Mouse (Mus musculus): ENCODE measurements around the gene Mctp1. TPM values are rescaled to one million over a fixed set of nuclear protein-coding genes. Genes with fewer than 3 reads are reported as not detected.

The Mctp1 gene
- total RNA-seq, 1 experiment from 2014 or later = 1.6 TPM

DNA sequence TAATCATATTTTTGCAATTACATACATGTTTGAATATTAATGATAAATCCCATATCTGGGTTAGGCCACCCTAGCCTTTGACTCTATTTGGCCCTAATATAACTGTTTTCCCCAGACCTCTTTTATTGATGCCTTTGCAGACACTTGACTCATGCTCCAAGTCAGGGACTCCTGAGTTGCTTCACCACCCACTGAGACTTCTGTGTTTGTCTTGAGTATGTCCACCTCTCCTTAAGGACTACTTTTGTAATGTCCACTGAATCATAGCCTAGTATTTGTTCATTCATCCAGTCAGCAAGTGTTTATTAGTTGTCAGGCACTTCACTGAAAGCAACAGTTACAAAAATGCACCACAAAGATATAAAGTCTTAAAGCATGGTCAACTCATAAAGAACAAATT, 235.8 kb downstream of the Mctp1 start:
- no peak for DNase-seq

DNA sequence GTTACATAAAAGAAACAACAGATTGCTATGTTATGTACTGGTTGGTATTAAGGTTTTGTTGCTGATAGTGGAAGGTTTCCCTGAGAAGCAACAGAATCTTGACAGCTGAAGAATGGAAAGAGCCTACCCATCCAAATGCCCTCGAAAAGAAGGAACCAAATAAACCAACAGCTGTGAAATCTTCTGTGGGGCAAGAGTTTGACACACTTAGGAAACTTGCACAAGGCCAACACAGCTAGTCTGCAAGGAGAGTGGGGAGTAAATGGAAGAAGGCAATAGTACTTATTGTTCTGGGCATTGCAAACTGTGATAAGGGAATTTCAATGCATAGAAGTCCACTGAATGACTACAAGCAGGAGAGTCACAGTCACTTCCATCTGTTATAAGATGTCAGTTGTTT, 236.2 kb downstream of the Mctp1 start:
- DNase-seq = no peak

DNA sequence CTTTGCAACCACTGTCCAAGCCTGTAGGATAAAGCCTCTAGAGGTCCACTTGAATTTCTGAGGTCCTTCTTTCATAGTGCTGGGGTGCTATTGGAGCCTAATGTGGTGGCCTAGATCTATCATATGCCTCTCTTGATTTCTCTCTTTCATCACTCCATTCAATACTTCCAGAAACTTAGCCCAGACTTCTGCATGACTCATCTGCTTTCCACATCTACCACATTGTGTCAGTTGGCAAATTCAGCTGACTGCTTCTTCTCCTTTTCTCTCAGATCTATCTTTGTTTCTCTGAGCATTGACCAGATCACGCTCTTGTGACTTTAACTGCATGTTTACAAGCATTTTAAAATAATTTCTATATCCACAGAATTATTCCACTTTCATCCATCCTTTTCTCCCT, 249.4 kb downstream of the Mctp1 start:
- no peak for DNase-seq

DNA sequence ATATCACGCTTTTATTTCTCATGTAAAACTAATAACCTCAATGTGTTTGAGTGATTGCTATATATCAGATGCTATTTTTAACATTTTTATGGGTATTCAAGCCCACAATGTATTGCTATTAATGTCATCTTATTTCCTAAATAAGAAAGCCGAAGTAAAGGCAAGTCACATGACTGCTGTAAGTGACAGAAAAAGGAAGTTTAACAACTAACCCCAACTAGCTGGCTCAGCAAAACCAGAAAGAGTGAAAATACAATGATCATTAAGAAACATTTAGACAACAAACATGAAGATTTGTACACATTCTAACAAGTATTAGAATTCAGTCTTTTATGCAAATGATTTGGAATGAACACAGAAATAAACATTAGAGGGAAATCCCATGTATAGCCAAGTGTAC, 253.9 kb downstream of the Mctp1 start:
- DNase-seq = no peak

DNA sequence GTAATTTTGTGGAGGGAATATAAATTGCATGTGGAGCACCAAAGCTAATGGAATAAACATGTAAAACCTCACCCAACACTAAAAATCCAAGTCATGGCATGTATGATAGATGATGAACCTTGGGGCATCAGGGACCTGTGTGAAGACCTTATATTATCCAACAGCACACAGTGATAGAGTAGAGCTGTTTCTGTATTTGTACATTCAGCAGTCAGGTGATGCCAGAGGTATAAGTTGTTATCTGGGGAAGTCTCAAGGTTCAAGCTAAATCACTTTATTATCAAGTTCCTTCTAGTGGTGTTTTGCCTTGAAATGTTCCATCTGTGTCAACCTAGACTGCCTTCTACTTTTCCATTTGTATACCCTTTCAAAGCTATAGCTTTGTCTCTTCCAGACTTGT, 275.2 kb downstream of the Mctp1 start:
- DNase-seq = no peak

DNA sequence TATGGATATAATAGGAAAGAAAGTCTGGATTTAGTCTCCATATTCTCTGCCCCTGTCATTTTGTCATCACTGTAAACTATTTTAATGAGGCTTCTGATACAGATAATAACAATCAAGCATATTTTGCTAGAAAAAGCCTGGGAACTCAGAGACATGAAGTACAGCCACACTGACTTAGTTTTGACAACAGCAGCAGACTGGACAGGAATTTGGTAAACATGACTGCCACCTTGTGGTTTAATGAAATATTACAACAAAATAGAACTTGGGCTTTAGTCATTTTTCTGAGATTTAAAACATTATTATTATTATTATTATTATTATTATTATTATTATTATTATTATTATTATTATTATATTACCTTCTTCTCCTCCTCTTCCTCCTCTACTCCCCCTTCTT, 297.0 kb downstream of the Mctp1 start:
- DNase-seq = no peak

DNA sequence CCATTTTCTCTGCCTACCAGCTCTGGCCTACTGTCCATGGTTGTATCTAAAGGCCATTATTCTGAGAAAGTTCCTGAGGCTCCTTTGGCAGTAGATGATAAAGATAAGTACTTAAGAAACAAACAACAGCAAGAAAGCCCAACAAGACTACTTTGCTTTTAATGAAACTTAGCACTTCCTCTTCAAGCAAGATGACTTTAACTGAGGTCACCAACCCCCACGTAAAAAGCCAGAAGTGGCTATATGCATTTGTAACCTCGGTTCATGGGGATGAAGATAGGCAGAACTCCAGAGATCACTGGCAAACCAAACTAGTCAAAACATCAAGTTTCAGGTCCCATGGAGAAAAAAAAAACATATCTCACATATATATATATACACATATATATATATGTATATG, 305.0 kb downstream of the Mctp1 start:
- DNase-seq = no peak

DNA sequence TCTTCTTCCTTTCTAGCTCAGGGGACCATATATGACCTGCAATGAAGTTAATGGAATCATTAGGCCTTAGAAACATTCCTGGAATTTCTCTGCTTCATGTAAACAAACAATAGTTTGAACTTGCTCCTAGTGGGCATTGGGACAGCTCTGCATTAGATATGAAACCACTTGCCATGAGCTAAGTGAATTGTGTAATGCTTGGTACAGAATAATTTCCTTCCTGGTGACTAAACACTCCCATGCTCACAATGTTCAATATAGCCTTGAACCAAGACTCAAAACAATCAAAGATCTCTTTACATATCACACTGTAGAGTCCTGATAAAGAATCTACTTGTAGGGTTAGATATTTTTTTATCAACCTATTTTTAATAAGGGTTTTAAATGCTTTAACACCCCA, 305.8 kb downstream of the Mctp1 start:
- no peak for DNase-seq

DNA sequence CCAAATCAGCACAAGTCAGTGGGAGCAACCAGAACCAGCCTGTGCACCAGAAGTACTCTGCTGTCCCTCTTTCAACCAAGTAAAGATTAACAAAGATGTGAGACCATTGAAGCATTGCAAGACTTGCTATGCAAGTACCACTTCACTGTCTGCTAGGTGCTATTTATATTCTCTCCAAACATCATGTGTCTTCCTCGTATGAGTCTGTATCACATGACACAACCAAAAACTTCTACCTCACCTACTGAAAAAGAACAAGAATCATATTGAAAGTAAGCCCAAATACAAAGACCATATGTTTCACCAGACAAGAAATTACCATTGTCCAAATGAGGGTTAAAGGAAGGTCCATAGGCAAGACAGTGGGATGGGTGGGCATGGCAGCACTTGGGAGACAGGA, 306.4 kb downstream of the Mctp1 start:
- DNase-seq = no peak

DNA sequence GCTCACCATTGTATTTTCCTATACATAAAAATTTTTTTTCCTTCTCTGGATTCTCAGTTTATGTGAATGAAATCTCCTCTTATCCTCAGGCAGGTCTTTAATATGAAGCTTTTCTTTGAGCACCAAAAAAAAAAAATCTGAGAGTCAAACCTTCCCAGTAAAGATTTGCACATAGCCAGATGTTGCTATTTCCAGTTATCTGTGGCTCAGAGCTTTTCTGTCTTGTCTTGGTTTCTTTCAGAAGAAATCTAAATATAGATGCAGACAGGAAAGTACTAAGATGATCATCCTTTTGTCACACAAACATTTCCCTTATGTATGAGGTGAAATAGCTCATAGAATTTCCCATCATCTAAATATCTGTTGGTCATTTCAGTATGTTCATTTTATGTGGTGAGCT, 349.7 kb downstream of the Mctp1 start:
- DNase-seq = no peak

DNA sequence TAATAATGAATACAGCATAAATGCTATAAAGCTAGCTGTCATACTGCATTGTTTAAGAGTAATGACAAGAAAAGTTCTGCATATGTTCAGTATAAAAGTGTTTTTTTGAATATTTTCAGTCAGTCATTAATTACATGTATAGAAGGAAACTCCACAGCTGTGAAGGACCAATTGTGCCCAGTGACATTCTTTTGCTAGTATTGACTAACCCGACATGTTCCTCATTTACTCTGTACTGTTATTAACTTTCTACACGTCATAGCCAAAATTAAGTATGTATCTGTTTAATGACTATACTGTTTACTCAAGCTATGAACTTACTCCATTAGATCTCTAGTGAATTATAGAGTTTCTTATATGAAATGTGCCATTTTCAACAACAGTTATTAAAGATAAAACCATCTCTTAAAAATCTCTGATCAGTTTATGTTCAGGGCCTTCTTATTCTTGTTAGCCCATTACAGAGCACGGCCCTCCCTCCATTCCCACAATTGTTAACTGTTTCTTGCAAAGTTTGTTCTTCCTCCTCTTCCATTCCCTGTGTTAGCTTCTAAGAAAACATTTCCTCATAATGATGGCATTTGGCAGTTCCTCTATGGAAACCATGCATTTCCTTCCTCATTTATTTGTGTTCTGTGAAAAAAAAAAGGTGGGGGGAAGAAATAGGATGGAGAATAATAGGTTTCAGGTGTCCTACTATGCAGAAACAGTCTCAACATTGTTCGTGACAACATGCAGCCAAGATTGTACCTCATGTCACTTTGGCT, 366.5 kb downstream of the Mctp1 start:
- no peak for DNase-seq

DNA sequence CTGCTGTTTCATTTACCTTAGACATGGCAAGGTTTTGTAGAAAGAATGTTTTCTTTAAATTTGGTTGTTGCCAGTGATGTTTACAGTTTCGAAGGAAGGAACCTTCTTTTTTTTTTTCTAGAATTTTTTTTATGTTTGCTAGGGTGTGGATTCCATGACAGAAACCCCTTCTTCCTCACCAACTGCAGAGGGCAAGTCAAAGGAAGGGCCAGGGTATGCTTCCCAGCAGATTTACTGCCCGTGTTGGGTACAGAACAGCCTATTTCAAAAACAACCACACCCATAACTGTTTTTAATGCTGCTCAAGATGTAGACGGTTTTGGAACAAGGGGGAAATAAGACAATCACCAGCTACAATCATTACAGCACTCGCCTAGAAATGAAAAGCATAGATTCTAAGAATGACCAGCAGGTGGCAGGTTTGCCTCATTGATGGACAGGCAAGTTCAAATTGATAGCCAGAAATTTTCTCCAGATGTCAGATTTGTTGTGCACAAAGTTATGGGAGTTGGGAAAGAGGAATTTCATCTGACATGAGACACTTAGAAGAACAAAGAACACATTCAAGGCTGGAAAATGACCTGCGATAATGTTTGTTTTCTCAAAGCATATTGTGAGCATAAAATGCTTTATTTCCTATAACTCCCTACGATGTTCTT, 375.6 kb downstream of the Mctp1 start:
- no peak for DNase-seq

DNA sequence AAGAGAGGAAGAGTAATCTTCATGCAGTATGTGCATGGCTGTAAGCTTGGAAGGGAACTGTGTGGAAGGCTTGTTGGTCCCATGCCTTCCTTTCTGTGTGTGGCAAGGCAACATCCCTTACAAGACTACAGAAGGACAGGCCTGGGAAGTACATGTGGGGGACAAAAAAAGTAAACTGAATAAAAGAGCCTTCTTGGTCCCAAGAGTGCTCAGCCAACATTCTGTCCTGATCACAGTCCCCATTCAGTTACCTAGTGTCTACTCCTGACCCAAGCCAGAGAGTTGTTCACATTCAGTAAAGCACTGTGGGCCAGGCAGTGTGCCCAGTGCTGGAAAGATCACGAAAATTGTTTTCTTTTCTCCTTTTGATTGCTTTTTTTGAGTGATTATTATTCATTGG, 415.3 kb downstream of the Mctp1 start:
- DNase-seq = no peak

DNA sequence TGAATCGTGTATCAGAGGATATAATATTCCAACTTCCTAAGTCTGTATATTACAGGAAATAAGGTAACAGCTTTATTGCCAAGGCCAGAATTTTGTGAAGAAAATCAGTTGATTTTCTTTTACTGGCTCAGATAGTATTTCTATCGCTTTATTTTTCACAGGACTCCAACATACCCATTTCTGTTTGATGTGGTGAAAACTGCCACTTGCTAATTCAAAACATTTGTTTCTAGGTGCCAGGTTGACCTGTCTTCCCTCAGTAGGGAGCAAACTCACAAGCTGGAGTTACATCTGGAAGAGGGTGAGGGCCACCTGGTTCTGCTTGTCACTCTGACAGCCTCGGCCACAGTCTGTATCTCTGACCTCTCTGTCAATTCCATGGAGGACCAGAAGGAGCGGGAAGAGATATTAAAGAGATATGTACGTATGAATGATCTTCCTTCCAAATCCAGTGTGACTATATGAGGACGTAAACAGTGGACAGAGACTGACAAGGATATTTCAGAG, 416.8 kb downstream of the Mctp1 start:
- DNase-seq = no peak

DNA sequence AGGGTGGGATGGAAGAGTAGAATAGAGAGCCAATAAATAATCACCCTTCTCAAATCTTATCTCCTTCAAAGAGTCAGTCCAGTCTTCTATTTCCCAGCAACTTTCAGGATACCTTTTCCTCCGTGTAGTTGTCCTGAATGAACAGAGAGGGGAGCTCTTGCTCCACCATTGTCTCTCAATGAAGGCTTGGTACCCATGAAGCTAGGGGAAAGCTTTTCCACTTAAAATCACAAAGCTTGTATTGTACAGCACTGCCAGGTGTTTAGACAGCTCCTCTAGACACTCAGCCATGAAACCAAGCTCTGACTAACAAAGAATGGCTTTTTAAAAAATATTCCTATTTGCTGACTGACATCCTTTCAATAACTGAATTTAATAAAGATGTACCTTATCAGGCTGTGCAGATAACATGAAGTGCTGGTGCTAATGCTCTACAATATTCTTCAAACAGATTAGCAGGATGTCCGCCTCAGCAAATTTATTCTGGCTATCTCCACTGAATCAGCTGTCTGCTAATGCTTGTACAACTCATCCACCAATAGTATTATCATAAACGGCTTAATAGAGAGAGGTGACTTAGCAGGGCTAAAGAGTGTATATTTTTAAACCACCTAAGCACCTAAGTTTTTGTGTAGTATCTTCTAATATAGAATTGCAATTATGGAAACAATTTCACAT, 417.9 kb downstream of the Mctp1 start:
- DNase-seq = no peak

DNA sequence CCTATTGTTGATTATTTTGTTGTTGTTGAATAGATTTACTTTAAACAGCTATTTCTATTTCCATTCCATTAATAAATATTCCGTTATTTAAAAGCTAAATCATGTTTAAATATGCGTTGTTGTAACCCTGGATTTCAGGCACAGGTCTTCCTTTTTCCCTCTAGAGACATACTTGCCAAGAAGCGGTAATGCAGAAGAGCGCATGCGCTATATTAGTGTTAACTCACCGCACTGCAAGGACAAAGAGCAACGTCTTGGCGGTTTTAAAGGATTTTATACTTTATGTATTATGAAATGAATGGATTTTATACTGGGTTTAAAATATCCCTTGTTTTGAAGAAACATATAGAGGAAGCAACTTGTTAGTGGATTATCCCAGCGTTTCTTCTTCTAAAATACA, 418.6 kb downstream of the Mctp1 start:
- no peak for DNase-seq

DNA sequence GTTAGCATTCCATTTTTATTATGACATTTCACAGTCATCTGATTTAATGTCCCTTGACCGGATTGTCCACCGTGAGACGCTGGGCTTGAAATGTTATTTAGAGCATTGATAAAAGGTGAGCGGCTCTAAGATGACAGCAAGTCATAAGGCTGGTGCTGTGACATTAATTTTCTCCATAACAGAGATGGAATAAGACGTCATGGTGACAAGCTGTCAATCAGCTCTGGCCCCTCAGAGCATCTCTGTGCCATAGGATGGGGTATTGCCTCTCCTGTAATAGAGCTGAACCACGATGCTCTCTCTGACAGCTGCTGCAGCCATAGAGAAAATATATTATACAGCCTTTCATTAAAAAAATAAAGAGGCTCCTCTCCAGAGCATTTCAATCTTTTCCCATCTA, 419.5 kb downstream of the Mctp1 start:
- DNase-seq = no peak

DNA sequence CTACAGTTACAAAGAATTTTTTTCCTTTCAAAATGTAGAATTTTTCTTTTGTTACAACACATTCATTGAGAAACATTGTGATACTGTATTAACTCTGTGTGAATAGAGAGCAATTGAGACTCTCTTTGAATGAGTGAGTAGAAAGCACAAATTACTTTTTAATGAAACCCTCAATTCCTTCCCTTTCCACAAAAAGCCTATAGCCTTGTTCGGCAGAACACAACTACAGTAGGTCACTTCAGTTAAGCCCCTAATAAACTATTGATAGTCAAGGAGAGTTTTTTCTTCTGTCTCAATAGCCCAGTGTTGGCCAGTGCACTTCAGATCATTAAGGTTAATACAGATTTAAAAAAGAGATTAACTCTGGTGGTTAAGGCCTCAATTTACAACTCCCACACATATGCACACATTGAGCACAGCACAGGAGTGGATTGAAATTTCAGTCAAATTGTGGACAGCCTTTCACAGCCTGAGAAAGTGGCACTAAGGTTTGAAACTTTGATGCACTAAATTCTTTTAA, 424.6 kb downstream of the Mctp1 start:
- no peak for DNase-seq

DNA sequence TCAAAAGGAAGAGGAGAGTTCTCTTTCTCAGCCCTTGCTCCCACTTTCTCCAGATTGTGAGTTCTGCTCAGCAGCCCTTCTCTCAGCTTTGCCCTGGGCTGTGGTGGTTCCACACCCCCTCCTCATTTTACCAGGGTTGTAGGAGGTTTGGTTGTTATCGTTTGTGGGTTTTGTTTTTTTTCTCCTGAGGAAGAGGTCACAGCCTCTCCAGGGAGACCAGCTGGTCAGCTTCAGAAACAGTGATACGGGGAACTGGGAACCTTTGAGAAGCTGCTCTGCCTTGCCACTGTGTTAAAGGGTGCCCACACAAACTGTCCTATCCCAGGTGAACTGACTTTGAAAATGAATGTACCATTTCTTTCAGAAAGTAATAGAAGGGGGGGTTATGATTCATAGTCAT, 425.5 kb downstream of the Mctp1 start:
- no peak for DNase-seq

DNA sequence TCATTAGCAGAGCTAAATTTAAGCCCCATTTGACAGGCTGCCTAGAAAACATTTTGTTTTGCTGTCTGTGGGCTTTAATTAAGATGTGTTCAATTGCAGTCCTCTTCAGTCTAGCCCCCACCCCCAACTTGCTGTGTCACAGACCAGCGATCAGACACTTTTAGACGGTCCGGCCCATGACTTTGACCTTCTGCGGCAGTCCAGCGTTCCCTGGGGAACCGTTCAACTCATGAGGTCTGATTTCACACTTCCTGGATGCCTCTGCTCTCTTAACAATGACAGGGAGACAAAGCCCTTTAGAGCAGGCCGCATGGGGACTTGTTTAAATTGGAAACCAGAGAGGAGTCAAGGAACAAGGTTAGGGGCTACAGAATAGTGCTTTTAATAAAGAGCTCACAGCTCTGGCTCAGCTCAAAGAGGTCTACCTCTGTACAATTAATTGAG, 426.2 kb downstream of the Mctp1 start:
- no peak for DNase-seq

DNA sequence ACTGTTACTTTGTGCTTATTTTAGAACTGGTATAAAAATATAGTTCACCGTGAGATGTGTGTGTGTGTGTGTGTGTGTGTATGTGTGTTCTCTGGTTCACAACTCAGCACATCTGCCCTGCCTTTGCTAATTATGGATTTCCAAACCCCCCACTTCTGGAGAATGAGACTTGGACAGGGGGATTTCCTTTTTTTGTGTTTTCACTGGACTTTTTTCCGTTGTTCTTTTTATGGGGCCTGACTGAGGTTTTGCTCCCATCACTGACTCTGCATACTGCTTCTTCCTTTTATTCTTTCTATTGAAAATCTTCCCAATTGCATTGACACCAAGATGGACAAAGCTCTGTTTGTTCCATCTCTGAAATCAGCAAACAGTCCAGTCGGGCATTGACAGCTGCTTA, 438.7 kb downstream of the Mctp1 start:
- no peak for DNase-seq

DNA sequence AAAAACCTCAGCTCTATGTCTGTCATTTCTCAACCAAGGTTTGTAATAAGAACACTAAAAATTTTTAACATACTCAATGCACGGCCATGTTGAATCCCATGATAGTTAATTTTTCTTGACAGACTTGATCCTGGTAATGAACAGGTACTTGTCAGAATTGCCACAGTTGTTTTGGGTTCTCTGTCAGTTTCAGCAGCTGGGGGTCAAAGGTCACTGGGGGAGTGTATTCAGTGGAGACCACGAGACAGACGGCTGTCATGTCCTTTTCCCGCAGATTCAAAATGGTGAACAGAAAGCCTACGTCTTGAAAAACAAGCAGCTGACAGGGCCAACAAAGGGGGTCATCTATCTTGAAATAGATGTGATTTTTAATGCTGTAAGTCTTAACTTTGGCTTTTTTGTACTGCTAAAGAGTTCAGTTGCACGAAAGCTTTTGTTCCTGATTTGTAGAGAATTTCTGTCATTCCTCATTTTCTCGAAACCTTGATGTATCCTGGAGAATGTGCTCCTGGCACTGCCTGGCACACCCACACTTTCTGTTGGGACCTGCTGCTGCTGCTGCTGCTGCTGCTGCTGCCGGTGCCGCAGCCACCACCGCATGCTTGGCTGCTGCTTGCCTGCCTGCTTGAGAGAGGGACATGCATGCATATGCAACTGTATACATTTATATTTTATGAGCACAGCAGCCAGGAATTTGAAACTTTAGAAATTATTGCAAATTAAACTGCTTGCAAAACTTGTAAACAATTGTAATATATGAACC, 440.8 kb downstream of the Mctp1 start:
- DNase-seq = no peak

Data from adrenal gland, postnatal 25 days (tissue).